Mouse (Mus musculus) midbrain, embryonic 13.5 days (tissue): Measurements from ENCODE around the gene Gpr22. TPM values are rescaled to one million over a fixed set of nuclear protein-coding genes. Genes with fewer than 3 reads are reported as not detected.

Source experiments
- ATAC-seq: fragments of 200-750 bp; cut with Nextera tagmentation; 2 replicates; pipeline ENCODE4 v1.8.0; 2017; ENCODE audit warnings: mild to moderate bottlenecking, moderate TSS enrichment, moderate library complexity
- H3K27ac ChIP-seq: fragments of 300-500 bp; sonication (generic); 2 replicates; pipeline ENCODE4 v1.5.1; 2015; ENCODE audit warnings: inconsistent platforms, mild to moderate bottlenecking, moderate library complexity
- H3K27me3 ChIP-seq: fragments of 300-500 bp; sonication (generic); 2 replicates; pipeline ENCODE4 v1.6.1; 2015; ENCODE audit warnings: mild to moderate bottlenecking, inconsistent platforms
- H3K36me3 ChIP-seq: fragments of 300-500 bp; sonication (generic); 2 replicates; pipeline ENCODE4 v1.6.1; 2015; ENCODE audit warnings: mild to moderate bottlenecking, inconsistent platforms
- H3K4me1 ChIP-seq: fragments of 300-500 bp; sonication (generic); replicated peaks from 2 replicates; pipeline ENCODE4 v1.6.1; 2015; ENCODE audit warnings: inconsistent platforms
- H3K4me2 ChIP-seq: fragments of 300-500 bp; sonication (generic); replicated peaks from 2 replicates; pipeline ENCODE4 v1.6.1; 2015; ENCODE audit warnings: moderate library complexity, mild to moderate bottlenecking, inconsistent platforms
- H3K4me3 ChIP-seq: fragments of 300-500 bp; sonication (generic); replicated peaks from 2 replicates; pipeline ENCODE4 v1.5.1; 2015; ENCODE audit warnings: mild to moderate bottlenecking, inconsistent platforms
- H3K9ac ChIP-seq: fragments of 300-500 bp; sonication (generic); replicated peaks from 2 replicates; pipeline ENCODE4 v1.6.1; 2015; ENCODE audit warnings: mild to moderate bottlenecking, inconsistent platforms
- H3K9me3 ChIP-seq: fragments of 300-500 bp; sonication (generic); 2 replicates; pipeline ENCODE4 v1.6.1; 2016; ENCODE audit warnings: mild to moderate bottlenecking, inconsistent platforms
- WGBS: fragments of 180-500 bp; shearing (Covaris S2); methylation state at CpG from one replicate; pipeline ENCODE4 v1.1.7; 2015; 5-methylcytosine and 5-hydroxymethylcytosine counted together
- polyA plus RNA-seq: library from polyadenylated mRNA; unstranded; fragments of >200 nt; fragmentation: Nextera tagmentation; extraction: Ambion mirVana; gene quantifications from 2 replicates; pipeline ENCODE4 v1.2.1, GENCODE M21; 2015

The Gpr22 gene
- polyA plus RNA-seq, 1 experiment from 2014 or later: 20.1 TPM

DNA sequence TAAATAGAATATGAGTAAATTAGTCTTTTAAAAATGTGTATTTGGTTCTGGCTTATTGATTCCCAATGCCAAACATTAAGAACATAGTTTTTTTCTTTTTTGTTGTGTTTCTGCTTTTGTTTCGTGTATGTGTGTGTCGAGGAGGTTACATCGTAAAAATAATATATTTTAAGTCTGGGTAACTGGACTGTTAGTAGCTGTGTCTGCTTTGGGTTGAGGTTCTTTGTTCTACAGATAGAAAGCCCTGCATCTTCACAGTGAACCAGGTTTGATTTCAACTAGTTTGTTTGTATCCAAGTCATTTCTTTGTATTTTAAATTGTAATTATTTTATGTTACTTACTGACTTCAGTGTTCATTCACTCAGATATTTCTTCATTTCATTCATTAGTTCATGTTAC lies 323 bp upstream of the Gpr22 start:
- peak overlapping the region; percentile 48 for H3K4me2 ChIP-seq
- H3K9ac ChIP-seq: peak overlapping the region; percentile 75; the same call in 1 of the 2 replicates
- no peaks in the 10 kb centered on the region for H3K27me3 ChIP-seq
- H3K9me3 ChIP-seq: no peaks in the 10 kb centered on the region
- H3K27ac ChIP-seq: peak overlapping the region; percentile 92
- H3K4me3 ChIP-seq: peak overlapping the region; percentile 52
- WGBS: 89% methylated on average over 3 of the region's 3 CpGs
- H3K36me3 ChIP-seq: no peaks in the 10 kb centered on the region
- peaks cover 13% of the 10 kb centered on the region for H3K4me1 ChIP-seq
- ATAC-seq: 0 out of 2 replicates have a peak, but pooled peaks have one; percentile 53

DNA sequence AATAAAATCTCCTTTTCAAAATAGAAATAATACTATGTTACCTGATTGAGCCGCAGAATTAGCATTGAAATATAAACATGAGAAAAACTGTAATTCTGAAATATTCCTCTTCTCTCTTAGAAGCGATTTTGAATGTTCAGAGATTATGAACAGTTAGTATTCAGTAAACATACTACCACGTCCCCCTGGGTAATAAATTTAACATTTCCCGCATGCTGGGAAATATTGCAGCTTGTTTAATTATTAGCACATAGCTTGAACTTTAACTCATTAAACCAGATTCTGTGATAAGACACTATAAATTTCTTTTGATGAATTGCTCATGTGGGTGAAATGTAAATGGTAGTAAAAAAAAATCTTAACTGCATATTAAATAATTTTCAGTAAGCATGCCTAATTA lies 1.0 kb downstream of the Gpr22 start:
- no peak overlapping the region for H3K27ac ChIP-seq

DNA sequence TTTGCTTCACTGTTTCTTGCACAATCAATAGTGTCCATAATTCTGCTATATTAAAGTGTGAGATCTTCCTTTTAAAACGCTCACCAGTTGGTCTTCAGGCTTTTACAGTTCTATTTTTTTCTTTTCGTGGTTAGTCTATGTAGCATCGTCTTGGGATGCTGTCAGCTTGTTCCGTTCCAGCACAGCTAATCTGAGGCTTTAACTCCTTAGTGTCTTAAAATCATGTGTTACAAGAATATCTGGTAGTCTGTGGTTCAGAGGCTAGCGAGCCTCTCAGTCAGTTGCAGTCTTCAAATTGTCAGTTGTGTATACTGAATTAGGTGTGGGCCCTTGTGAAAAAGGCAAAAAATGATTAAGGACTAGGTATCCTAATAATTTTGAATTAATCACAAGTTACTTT lies 1.5 kb downstream of the Gpr22 start:
- H3K4me1 ChIP-seq: peaks cover 15% of the 10 kb centered on the region
- no peaks in the 10 kb centered on the region for H3K9me3 ChIP-seq
- 25% methylated on average over 5 of the region's 5 CpGs for WGBS
- H3K27me3 ChIP-seq: no peaks in the 10 kb centered on the region
- peak overlapping the region; percentile 67 for H3K27ac ChIP-seq
- H3K36me3 ChIP-seq: no peaks in the 10 kb centered on the region
- peak overlapping the region; percentile 52 for H3K4me3 ChIP-seq
- peak overlapping the region; percentile 48 for H3K4me2 ChIP-seq
- ATAC-seq: peak; percentile 77
- peak overlapping the region; percentile 65 for H3K9ac ChIP-seq

More for the DNA sequence above, 1.0 kb downstream of the Gpr22 start:
- Histone ChIP-seq H3K36me3 (no peaks in the 10 kb centered on the region), H3K27me3 (no peaks in the 10 kb centered on the region), H3K4me2 (no peak overlapping the region), H3K9ac (no peak overlapping the region; the same call in 1 of the 2 replicates), H3K4me1 (peaks cover 15% of the 10 kb centered on the region), H3K4me3 (peak overlapping the region; percentile 52), H3K9me3 (no peaks in the 10 kb centered on the region)
- WGBS: 68% methylated on average over 4 of the region's 4 CpGs
- no peak for ATAC-seq

DNA sequence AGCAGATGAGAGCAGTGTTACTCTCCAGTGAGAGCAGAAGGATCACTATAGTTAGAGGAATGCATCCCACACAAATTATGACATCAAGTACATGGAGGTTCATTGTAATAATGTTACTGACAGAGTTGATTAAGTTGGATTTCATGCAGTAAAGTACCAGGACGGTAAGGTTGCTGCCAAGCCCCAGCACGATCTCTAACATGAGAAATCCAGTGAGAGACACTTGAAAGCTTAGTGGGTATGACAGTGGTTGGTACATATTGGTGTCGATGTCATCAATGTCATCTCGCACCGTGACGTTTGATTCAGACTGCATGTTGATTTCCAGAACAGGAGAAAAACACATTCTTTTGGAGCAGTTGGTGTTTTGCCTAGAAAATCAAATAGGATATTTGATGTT lies 4.1 kb downstream of the Gpr22 start:
- peak overlapping the region; percentile 34 for H3K4me2 ChIP-seq
- H3K9me3 ChIP-seq: no peaks in the 10 kb centered on the region
- WGBS: 83% methylated on average over 6 of the region's 6 CpGs
- H3K27me3 ChIP-seq: no peaks in the 10 kb centered on the region
- H3K27ac ChIP-seq: no peak overlapping the region
- no peak overlapping the region for H3K9ac ChIP-seq
- H3K4me1 ChIP-seq: peaks cover 15% of the 10 kb centered on the region
- H3K36me3 ChIP-seq: no peaks in the 10 kb centered on the region
- no peak for ATAC-seq
- peak overlapping the region; percentile 20 for H3K4me3 ChIP-seq

DNA sequence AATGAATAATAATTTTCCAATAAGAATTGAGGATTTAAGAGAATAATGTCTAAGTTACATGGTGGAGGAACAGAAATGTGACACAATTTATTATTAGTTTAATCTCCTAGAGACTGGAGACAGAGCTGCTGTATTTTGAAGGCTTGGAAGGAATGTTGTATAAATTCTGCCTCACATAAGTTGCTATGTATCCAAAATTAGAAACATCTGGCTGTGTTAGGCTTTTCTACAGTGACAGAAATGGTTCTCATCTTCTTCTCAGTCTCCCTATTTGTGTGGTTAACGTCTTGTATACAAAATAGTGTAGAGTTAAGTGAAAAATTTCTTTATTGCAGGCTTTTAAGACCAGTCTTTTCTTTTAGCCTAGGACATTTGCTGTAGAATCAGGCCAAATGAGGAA lies 6.2 kb downstream of the Gpr22 start:
- no peak overlapping the region for H3K27ac ChIP-seq
- H3K27me3 ChIP-seq: no peaks in the 10 kb centered on the region
- H3K9ac ChIP-seq: no peak overlapping the region
- H3K4me1 ChIP-seq: peaks cover 15% of the 10 kb centered on the region
- no peaks in the 10 kb centered on the region for H3K36me3 ChIP-seq
- 76% methylated on average over 1 of the region's 1 CpGs for WGBS
- no peak for ATAC-seq
- H3K4me3 ChIP-seq: no peak overlapping the region
- no peak overlapping the region for H3K4me2 ChIP-seq
- no peaks in the 10 kb centered on the region for H3K9me3 ChIP-seq

DNA sequence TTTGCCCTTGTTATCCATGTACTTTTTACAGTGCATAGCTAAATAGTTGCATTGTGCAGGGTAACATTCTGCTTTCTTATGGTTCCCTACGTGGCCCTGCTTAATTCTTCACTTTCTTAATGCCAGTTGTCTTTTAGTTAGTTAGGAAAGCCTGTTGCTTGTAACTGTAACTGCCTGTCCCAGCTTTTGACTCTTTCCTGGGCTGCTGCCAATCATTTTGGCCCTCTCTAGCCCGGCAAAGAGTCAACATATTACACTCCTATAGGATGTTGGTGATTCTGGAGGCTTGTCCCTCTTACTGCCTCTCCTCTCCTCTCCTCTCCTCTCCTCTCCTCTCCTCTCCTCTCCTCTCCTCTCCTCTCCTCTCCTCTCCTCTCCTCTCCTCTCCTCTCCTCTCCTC lies 7.6 kb downstream of the Gpr22 start:
- 65% methylated on average over 2 of the region's 2 CpGs for WGBS
- Histone ChIP-seq H3K9me3 (no peaks in the 10 kb centered on the region), H3K27ac (no peak overlapping the region), H3K9ac (no peak overlapping the region), H3K4me1 (peaks cover 15% of the 10 kb centered on the region), H3K4me2 (no peak overlapping the region), H3K4me3 (no peak overlapping the region), H3K27me3 (no peaks in the 10 kb centered on the region), H3K36me3 (no peaks in the 10 kb centered on the region)
- ATAC-seq: no peak

DNA sequence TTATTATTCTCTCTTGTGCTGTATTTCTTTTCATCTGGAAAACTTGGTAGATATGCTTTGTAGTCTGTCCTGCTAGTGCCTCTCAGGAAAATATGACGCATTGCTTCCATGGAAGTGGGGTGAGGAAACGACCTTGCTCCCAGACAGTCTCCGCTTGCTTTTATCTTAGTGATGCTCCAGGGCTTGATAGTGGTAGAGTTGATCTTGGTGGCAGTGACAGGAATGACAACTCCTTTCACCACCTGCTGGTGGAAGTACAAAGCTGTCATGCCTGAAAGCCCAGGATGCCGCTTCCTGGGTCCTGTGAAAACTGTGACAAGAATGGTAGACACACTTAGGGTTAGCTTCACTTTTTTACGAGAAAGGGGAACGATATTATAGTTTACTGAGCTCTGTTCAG lies 9.8 kb downstream of the Gpr22 start:
- Histone ChIP-seq H3K27me3 (no peaks in the 10 kb centered on the region), H3K4me2 (no peak overlapping the region), H3K9me3 (no peaks in the 10 kb centered on the region), H3K36me3 (no peaks in the 10 kb centered on the region), H3K4me1 (no peaks in the 10 kb centered on the region), H3K4me3 (no peak overlapping the region), H3K9ac (no peak overlapping the region), H3K27ac (no peak overlapping the region)
- no peak for ATAC-seq
- 68% methylated on average over 6 of the region's 6 CpGs for WGBS

DNA sequence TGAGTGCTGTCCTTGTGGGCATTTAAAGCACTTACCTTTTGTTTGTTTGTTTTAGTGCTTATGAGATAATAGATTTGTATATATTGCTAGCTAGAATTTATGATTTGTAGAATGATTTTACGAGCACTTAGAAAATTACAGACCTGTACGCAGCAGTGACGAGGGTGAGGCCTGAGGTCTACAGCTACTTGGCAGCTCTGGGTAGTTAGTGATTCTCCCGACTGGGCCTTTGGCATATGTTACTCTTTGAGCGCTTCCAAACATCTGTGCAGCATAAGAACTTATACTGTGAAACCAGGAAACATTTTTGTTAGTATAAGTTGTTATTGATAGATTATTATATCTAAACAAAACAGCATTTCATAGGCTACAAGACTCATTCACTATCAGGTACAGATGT lies 12.3 kb downstream of the Gpr22 start:
- 86% methylated on average over 5 of the region's 5 CpGs for WGBS
- no peak overlapping the region for H3K9ac ChIP-seq
- peaks cover 7% of the 10 kb centered on the region; the same call in 1 of the 2 replicates for H3K36me3 ChIP-seq
- H3K9me3 ChIP-seq: 0 out of 2 replicates have a peak, but pooled peaks cover 3% of the 10 kb centered on the region
- no peaks in the 10 kb centered on the region for H3K27me3 ChIP-seq
- no peak overlapping the region for H3K4me2 ChIP-seq
- ATAC-seq: no peak
- H3K4me1 ChIP-seq: no peaks in the 10 kb centered on the region
- H3K4me3 ChIP-seq: no peak overlapping the region
- no peak overlapping the region for H3K27ac ChIP-seq

DNA sequence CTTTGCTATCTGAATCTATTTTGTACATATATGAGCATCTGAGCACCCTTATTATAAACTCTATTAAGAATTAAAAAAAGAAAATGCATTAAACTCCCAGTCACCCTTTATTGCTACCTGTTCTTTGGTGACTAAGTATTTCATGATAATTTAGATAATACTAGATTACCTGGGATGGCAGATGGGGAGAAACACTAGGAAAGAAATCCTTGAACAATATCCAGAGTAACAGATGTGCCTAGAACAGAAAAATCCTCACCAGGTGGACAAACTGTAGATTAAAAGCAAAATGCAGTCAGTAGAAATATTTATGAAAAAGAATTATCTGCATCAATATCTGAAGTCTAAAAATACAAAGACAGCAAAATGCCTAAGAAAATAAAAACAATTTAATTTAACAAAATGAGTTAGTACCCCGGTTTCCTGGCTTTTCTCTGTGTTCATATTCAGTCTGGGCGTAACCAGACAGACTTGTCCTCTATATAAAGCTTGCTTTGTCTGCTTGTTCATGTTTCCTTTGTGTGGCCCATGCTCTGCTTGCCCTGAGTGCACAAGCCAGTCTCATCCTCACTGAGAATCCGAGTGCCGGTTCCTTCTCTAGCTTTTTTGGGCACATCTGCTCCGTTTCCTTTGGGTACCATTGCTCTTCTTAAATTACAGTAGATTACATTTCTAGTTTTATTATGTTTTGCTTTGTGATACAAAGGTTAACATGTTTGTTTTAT lies 13.0 kb downstream of the Gpr22 start:
- Histone ChIP-seq H3K27me3 (no peaks in the 10 kb centered on the region), H3K27ac (no peak overlapping the region; the same call in 1 of the 2 replicates), H3K36me3 (peaks cover 7% of the 10 kb centered on the region; the same call in 1 of the 2 replicates), H3K4me1 (no peaks in the 10 kb centered on the region), H3K4me2 (no peak overlapping the region), H3K9ac (no peak overlapping the region), H3K4me3 (no peak overlapping the region), H3K9me3 (0 out of 2 replicates have a peak, but pooled peaks cover 3% of the 10 kb centered on the region)
- WGBS: 51% methylated on average over 5 of the region's 5 CpGs
- ATAC-seq: no peak

DNA sequence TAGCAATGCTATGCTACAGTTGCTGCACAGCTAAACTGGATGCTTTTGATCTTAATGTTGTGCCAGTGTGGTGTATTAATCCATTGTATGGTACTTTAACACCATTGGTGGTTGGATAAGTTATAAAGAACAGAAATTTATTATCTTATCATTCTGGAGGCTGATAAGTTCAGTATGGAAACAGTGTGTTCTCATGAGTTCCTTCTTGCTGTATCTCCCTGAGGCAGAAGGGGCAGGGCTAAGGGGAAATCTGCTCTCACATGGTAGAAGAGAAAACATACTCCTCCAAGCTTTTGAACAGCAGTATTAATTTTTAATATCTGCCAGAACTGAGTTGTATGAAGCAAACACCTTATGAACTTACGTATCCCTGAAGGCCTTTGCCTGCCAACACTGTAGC lies 20.5 kb downstream of the Gpr22 start:
- Histone ChIP-seq H3K9me3 (0 out of 2 replicates have a peak, but pooled peaks cover 3% of the 10 kb centered on the region), H3K4me1 (no peaks in the 10 kb centered on the region), H3K27me3 (no peaks in the 10 kb centered on the region), H3K4me3 (no peak overlapping the region), H3K4me2 (no peak overlapping the region), H3K27ac (no peak overlapping the region), H3K36me3 (peaks cover 7% of the 10 kb centered on the region; the same call in 1 of the 2 replicates), H3K9ac (no peak overlapping the region)
- WGBS: 89% methylated on average over 1 of the region's 1 CpGs
- ATAC-seq: no peak

DNA sequence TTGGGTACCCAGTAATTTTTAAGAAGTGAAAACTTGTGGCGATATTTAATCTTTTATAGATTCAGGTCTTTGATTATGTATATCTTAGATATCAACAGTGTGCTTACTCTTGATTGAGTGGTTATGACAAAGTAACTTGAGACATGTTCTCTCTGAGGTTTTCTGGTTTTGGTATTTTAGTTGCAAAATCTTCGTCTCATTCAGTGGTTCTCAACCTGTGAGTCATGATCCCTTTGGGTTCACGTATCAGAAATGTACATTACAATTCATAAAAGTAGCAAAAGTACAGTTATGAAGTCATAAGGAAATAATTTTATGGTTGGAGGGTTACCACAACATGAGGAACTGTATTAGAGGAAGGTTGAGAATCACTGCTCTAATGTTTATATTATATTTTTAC lies 27.1 kb downstream of the Gpr22 start:
- no peak overlapping the region for H3K4me2 ChIP-seq
- no peak for ATAC-seq
- H3K9ac ChIP-seq: no peak overlapping the region
- no peaks in the 10 kb centered on the region for H3K4me1 ChIP-seq
- no peak overlapping the region for H3K27ac ChIP-seq
- no peaks in the 10 kb centered on the region for H3K27me3 ChIP-seq
- H3K9me3 ChIP-seq: no peaks in the 10 kb centered on the region
- H3K36me3 ChIP-seq: peaks cover 4% of the 10 kb centered on the region; the same call in 1 of the 2 replicates
- 95% methylated on average over 3 of the region's 3 CpGs for WGBS
- no peak overlapping the region for H3K4me3 ChIP-seq

DNA sequence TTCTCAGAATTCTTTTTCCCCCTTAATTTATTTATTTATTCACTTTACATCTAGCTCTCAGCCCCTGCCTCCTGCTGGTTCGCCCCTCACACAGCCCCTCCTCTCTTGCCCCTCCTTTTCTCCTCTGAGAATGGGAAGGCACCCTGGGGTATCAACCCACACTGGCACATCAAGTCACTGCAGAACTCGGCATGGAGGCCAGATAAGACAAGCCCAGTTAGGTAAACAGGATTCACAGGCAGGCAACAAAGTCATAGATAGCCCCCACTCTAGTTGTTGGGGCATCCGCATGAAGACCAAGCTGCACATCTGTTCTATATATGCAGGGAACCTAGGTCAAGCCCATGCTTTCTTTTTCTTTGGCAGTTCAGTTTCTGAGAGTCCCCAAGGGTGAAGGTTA lies 46.6 kb downstream of the Gpr22 start:
- H3K36me3 ChIP-seq: peaks cover 42% of the 10 kb centered on the region
- WGBS: 60% methylated on average over 3 of the region's 3 CpGs
- no peaks in the 10 kb centered on the region for H3K27me3 ChIP-seq
- no peak overlapping the region for H3K4me2 ChIP-seq
- H3K4me3 ChIP-seq: no peak overlapping the region
- no peaks in the 10 kb centered on the region for H3K4me1 ChIP-seq
- no peak for ATAC-seq
- no peak overlapping the region for H3K9ac ChIP-seq
- H3K9me3 ChIP-seq: no peaks in the 10 kb centered on the region
- H3K27ac ChIP-seq: no peak overlapping the region

DNA sequence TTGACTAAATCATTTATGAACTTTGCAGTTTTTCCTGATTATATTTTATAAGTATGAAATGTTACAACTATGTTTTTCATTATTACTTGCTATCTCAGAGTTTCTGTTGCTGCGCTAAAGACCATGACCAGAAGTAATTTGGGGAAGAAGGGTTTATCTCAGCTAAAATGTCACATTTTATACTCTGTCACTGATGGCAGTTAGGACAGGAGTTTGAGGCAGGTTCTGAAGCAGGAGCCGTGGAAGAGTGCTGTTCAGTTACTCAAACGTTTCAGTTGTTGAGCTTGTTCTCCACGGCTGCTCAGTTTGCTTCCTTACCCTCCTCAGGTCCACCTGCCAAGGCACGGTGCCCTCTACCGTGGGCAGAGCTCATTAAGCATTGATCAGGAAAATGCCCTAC lies 47.7 kb downstream of the Gpr22 start:
- Histone ChIP-seq H3K4me3 (no peak overlapping the region), H3K9ac (no peak overlapping the region), H3K27me3 (no peaks in the 10 kb centered on the region), H3K9me3 (no peaks in the 10 kb centered on the region), H3K27ac (no peak overlapping the region), H3K4me2 (no peak overlapping the region), H3K36me3 (peaks cover 38% of the 10 kb centered on the region), H3K4me1 (no peaks in the 10 kb centered on the region)
- WGBS: 77% methylated on average over 6 of the region's 6 CpGs
- no peak for ATAC-seq
